Mouse (Mus musculus) ES-E14 (cell line): Measurements from ENCODE around the gene Rhbdd1. TPM values are rescaled to one million over a fixed set of nuclear protein-coding genes. Genes with fewer than 3 reads are reported as not detected.

Source experiments
- DNase-seq: peaks from one replicate; pipeline ENCODE4 v3.0.0-alpha.2; 2013; ENCODE audit warnings: low read depth, low spot score
- H3K27ac ChIP-seq: 2 replicates; pipeline ENCODE4 v1.5.1; 2012; ENCODE audit warnings: low read depth, mild to moderate bottlenecking, low read length, moderate library complexity, mixed read lengths; ENCODE audit not compliant: poor library complexity, insufficient read depth, severe bottlenecking
- H3K36me3 ChIP-seq: 2 replicates; pipeline ENCODE4 v1.6.1; 2012; ENCODE audit warnings: mild to moderate bottlenecking, low read length, moderate library complexity, mixed read lengths; ENCODE audit not compliant: control insufficient read depth, poor library complexity, insufficient read depth, severe bottlenecking
- H3K4me1 ChIP-seq, 2 experiments: fragments of 150-350 bp in 1 of 2; sonication (generic) in 1 of 2; 2 replicates each; pipeline ENCODE4 v1.6.1; 2012; ENCODE audit warnings: low read length in 2 of 2, mild to moderate bottlenecking in 1 of 2, mixed read lengths in 1 of 2; ENCODE audit not compliant: control insufficient read depth in 2 of 2, insufficient read depth in 2 of 2, poor library complexity in 1 of 2
- H3K4me3 ChIP-seq, 2 experiments: fragments of 150-350 bp in 1 of 2; sonication (generic) in 1 of 2; 2 replicates each; pipeline ENCODE4 v1.5.1; 2012; ENCODE audit warnings: low read length in 2 of 2, low read depth in 1 of 2, mild to moderate bottlenecking in 1 of 2, mixed read lengths in 1 of 2; ENCODE audit not compliant: insufficient read depth in 1 of 2, poor library complexity in 1 of 2, severe bottlenecking in 1 of 2
- H3K9ac ChIP-seq: 2 replicates; pipeline ENCODE4 v1.6.1; 2012; ENCODE audit warnings: low read depth, mild to moderate bottlenecking, low read length, mixed read lengths; ENCODE audit not compliant: poor library complexity, insufficient read depth, severe bottlenecking
- H3K9me3 ChIP-seq: fragments of 150-350 bp; sonication (generic); 2 replicates; pipeline ENCODE4 v1.6.1; 2012; ENCODE audit warnings: low read depth, mild to moderate bottlenecking, low read length; ENCODE audit not compliant: control insufficient read depth, insufficient read depth
- CHD2 ChIP-seq: IDR thresholded peaks from 2 replicates; pipeline ENCODE4 v1.6.1; 2014; ENCODE audit warnings: mild to moderate bottlenecking, low read depth, low read length, inconsistent platforms
- HCFC1 ChIP-seq: IDR thresholded peaks from 2 replicates; pipeline ENCODE4 v1.6.1; 2012; ENCODE audit warnings: low read length, inconsistent platforms, borderline replicate concordance; ENCODE audit not compliant: insufficient read depth
- MAFK ChIP-seq: IDR thresholded peaks from 2 replicates; pipeline ENCODE4 v1.6.1; 2014; ENCODE audit warnings: mild to moderate bottlenecking, low read depth, low read length, inconsistent platforms; ENCODE audit not compliant: insufficient read depth
- ZC3H11A ChIP-seq: IDR thresholded peaks from 2 replicates; pipeline ENCODE4 v1.6.1; 2012; ENCODE audit warnings: low read depth, mild to moderate bottlenecking, inconsistent platforms, low read length, borderline replicate concordance
- ZNF384 ChIP-seq: IDR thresholded peaks from 2 replicates; pipeline ENCODE4 v1.6.1; 2012; ENCODE audit warnings: low read depth, low read length, inconsistent platforms
- in situ Hi-C, 2 experiments: fragments of 600-800 bp; cut with MboI; formaldehyde crosslinking; loops; one replicate each; pipeline ENCODE4 v1.15.1; 2025; ENCODE audit warnings: low sequenced_read_pairs in 2 of 2, inconsistent platforms in 1 of 2; ENCODE audit not compliant: unreplicated experiment in 2 of 2
- total RNA-seq: library from RNA; depleted of rRNA; stranded (reverse); fragments of 300-350 nt; gene quantifications from 2 replicates; pipeline ENCODE4 v1.2.3, GENCODE M21; 2012

The Rhbdd1 gene
- total RNA-seq, 1 experiment, result 14.1 TPM

DNA sequence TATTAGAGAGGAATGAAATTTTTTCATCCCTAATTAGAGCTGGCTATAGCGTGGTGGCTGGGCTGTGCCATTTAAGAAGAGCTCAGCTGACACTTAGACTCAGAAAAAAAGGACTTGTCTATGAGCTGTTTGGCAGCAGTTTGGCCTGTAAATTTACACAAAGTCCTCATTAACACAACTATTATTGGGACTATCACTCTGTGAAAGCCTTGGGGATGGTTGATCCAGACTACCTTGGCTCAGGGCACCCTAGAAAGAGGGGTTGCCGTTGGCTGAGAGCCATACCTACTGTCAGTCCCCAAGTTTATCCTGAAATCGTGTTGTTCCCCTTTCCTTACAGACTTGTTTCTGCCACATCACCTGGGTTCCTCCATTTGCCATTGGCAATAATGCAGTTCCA is 91.5 kb downstream of the Rhbdd1 start:
- in situ Hi-C loops, result no loop called here
- no peak for DNase-seq
- no peak for TF ChIP-seq ZNF384
- TF ChIP-seq CHD2, result no peak
- TF ChIP-seq HCFC1, result no peak
- Histone ChIP-seq H3K27ac (no peak overlapping the region), H3K4me3 (no peak overlapping the region), H3K9ac (no peak overlapping the region), H3K4me1 (no peaks in the 10 kb centered on the region), H3K9me3 (no peaks in the 10 kb centered on the region), H3K36me3 (no peaks in the 10 kb centered on the region)

DNA sequence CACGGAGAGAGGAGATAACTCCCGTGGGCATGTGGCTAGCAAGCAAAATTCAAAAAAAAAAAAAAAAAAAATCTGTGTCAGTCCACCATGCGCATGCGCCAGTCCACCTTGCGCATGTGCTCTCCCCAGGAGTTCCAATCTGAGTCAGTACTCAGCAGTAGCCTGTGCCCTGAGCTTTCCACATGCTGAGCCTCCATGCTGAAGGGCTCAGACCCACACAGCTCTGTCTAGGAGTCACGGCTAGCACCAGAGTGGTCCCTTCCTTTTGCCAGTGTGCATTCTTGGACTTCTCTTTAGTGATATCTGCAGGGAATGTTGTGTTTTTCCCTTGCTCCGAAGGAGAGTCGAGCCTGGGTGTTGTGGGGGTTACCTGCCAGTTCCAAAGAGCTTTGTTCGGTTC is 93.0 kb downstream of the Rhbdd1 start:
- DNase-seq, result no peak
- H3K27ac ChIP-seq, result no peak overlapping the region
- H3K4me1 ChIP-seq, result no peaks in the 10 kb centered on the region
- H3K36me3 ChIP-seq, result no peaks in the 10 kb centered on the region
- no peak overlapping the region for H3K4me3 ChIP-seq
- TF ChIP-seq HCFC1 (no peak), MAFK (no peak), ZNF384 (no peak), CHD2 (no peak), ZC3H11A (no peak)
- no peak overlapping the region for H3K9ac ChIP-seq
- in situ Hi-C loops, result no loop called here
- no peaks in the 10 kb centered on the region for H3K9me3 ChIP-seq

DNA sequence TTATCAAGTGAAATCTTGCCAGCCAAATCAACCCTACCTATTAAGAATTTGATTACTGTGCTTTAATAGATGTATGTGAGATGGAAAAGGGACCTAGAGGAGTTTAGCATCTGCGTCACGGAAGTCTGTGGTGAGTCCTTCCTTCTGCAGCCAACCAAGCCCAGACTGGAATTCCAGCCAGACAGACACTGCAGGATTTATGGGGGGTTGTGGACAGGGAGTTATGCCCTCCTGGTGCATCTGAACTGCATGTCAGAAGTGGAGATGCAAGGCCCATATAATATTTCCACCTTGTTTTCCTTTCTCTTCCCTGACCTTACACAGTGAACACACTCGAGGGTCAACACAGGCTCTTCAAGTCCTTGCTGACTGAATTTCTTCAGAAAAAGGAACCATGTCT is 94.3 kb downstream of the Rhbdd1 start:
- Histone ChIP-seq H3K9me3 (no peaks in the 10 kb centered on the region), H3K36me3 (no peaks in the 10 kb centered on the region), H3K9ac (no peak overlapping the region), H3K27ac (no peak overlapping the region), H3K4me3 (no peak overlapping the region), H3K4me1 (no peaks in the 10 kb centered on the region)
- no peak for DNase-seq
- TF ChIP-seq MAFK (no peak), HCFC1 (no peak), ZNF384 (no peak), ZC3H11A (no peak), CHD2 (no peak)
- in situ Hi-C loops, result no loop called here

DNA sequence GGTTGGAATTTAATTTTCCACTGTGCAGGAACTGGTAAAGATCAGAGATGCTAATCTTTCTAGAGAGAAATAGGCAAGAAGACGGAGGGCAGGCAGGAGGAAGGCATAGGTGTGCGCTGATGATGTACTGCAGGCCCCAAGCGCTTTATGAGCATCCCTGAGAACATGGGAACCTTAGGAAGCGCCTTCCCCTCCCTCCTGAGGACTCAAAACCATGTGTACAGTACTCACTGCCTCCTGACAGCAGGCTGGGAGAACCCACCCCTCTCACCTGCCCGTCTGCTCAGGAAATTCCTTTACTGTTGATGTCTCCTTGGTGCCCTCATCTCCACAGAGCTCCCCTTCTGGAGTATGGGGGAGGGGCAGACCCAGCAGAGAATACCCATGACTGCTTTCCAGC is 95.3 kb downstream of the Rhbdd1 start:
- DNase-seq, result no peak
- no peaks in the 10 kb centered on the region for H3K36me3 ChIP-seq

DNA sequence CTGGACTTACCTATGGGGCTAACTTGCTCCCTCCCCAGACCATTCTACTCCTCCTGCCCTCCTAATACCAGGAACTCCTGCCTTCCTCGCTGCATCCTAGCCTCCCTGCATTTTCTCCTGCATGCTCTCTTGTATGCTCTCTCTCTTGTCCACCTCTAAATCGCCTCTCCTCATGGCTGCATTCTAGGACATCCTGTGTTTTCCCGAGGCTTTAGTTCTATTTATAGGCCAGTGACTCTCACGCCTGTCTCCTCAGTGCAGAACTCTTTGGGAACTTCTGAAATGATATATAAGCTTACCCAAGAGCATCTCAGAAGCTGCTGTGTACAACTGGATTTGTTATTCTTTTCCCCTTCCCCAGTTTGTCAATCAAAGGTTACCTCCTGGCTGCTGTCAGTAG is 95.8 kb downstream of the Rhbdd1 start:
- Histone ChIP-seq H3K27ac (no peak overlapping the region), H3K36me3 (no peaks in the 10 kb centered on the region), H3K9ac (no peak overlapping the region), H3K4me1 (no peaks in the 10 kb centered on the region), H3K9me3 (no peaks in the 10 kb centered on the region), H3K4me3 (no peak overlapping the region)
- in situ Hi-C loops, result no loop called here
- DNase-seq, result no peak
- TF ChIP-seq ZNF384 (no peak), ZC3H11A (no peak), MAFK (no peak)

More for the DNA sequence above, 95.3 kb downstream of the Rhbdd1 start:
- no peak overlapping the region for H3K4me3 ChIP-seq
- no peak for TF ChIP-seq MAFK
- no peak overlapping the region for H3K9ac ChIP-seq
- H3K9me3 ChIP-seq, result no peaks in the 10 kb centered on the region
- in situ Hi-C loops, result no loop called here
- H3K4me1 ChIP-seq, result no peaks in the 10 kb centered on the region
- H3K27ac ChIP-seq, result no peak overlapping the region
